Mouse (Mus musculus): Measurements from ENCODE around the gene Atg9b.

GRCm38 (mm10) chr5:24342205-24342963 is 49.6 kb downstream of the Atg9b start:
- no peak for TF ChIP-seq GATA1 (IDR thresholded peaks at IDR 0.05; ENCODE audit: borderline replicate concordance, low read length)
- no peak for TF ChIP-seq FLI1 (IDR thresholded peaks at IDR 0.05; ENCODE audit: low read length)
